Mouse (Mus musculus) gastrocnemius, postnatal 25 days (tissue): ENCODE data around the gene Fam169b. TPM values are rescaled to one million over a fixed set of nuclear protein-coding genes. Genes with fewer than 3 reads are reported as not detected.

Source experiments
- total RNA-seq, 2 experiments: library from RNA; stranded (reverse); gene quantifications; 1 replicate in 1 of 2; 2 replicates in 1 of 2; pipeline ENCODE4 v1.2.3; 2021

Fam169b gene
- total RNA-seq, 2 experiments from 2014 or later: 0.18 TPM; not detected in 1

Other genes starting within 250 kb of the Fam169b start
- 1 to 10 TPM; 4.4 to 5.0 TPM for gene Pgpep1l, start 9.6 kb upstream of the Fam169b start, total RNA-seq